ENCODE assay signal across 17 mouse cellular contexts in genomic region chr6:66903206-66903605, GRCm38 (mm10). TPM values are rescaled to one million over a fixed set of nuclear protein-coding genes. Genes with fewer than 3 reads are reported as not detected.
DNase-seq lines count a peak whose midpoint lies in the region; ATAC-seq and TF ChIP-seq lines count a peak whose summit lies in the region.
"Had no signal": no experiment of that assay in that cellular context is flagged by ENCODE, and none has a peak within 500 bp of the region (broad histone marks: within the 10 kb centered on the region; RNA-seq: fewer than 3 reads in every experiment).

No protein-coding gene starts in this region.

- no peak overlapping the region for H3K4me2 ChIP-seq in heart, embryonic 12.5 days
- H3K4me2 ChIP-seq in intestine, postnatal 0 days (replicated peaks; ENCODE audit: low read depth) = no peak overlapping the region
- no peak overlapping the region for H3K4me2 ChIP-seq in stomach, postnatal 0 days (replicated peaks; ENCODE audit: low read depth)
- H3K4me2 ChIP-seq: hindbrain, embryonic 14.5 days; liver, embryonic 13.5 days; midbrain, embryonic 15.5 days had no signal

- no peaks in the 10 kb centered on the region for H3K9me3 ChIP-seq in heart, embryonic 10.5 days
- H3K9me3 ChIP-seq in heart, embryonic 12.5 days (replicated peaks) = no peaks in the 10 kb centered on the region
- no peaks in the 10 kb centered on the region for H3K9me3 ChIP-seq in intestine, postnatal 0 days (ENCODE audit: control insufficient read depth)
- H3K9me3 ChIP-seq in stomach, postnatal 0 days (ENCODE audit: control insufficient read depth, low read length) = no peaks in the 10 kb centered on the region
- H3K9me3 ChIP-seq: embryonic facial prominence, embryonic 10.5 days; limb, embryonic 10.5 days; liver, embryonic 13.5 days; midbrain, embryonic 15.5 days had no signal

- H3K4me3 ChIP-seq in heart, embryonic 10.5 days = no peak overlapping the region
- no peak overlapping the region for H3K4me3 ChIP-seq in heart, embryonic 12.5 days
- H3K4me3 ChIP-seq in intestine, postnatal 0 days (ENCODE audit: low read depth, low read length) = no peak overlapping the region
- no peak overlapping the region for H3K4me3 ChIP-seq in stomach, postnatal 0 days (ENCODE audit: low read depth, low read length)
- H3K4me3 ChIP-seq: embryonic facial prominence, embryonic 10.5 days; erythroblast, embryonic 14.5 days; heart, adult 2 months; limb, embryonic 10.5 days; liver, embryonic 13.5 days; midbrain, embryonic 15.5 days had no signal

- peak; percentile 30 for DNase-seq in heart, embryonic 10.5 days (ENCODE audit: low spot score)
- DNase-seq in left cerebral cortex, postnatal 36 days (ENCODE audit: low spot score in 2 of 2) = peak; percentile 18 to 58
- DNase-seq in stomach, postnatal 0 days (ENCODE audit: low spot score) = no peak
- DNase-seq in urinary bladder, adult 18-20 months (ENCODE audit: low spot score in 2 of 2) = no peak
- no peak for DNase-seq in cerebellum, adult 11-12 months
- DNase-seq: adrenal gland, adult 8-10 months; heart, adult 2 months; heart, postnatal 10 days; liver, embryonic 13.5 days had no signal

- intact Hi-C loops in left cerebral cortex, postnatal 36 days (cut with DNase I) = no loop called here

- no peak overlapping the region for H3K27ac ChIP-seq in heart, embryonic 10.5 days
- H3K27ac ChIP-seq in heart, embryonic 12.5 days (ENCODE audit: poor library complexity, severe bottlenecking) = no peak overlapping the region
- H3K27ac ChIP-seq in intestine, postnatal 0 days (ENCODE audit: low read depth, low read length) = peak overlapping the region; percentile 57
- H3K27ac ChIP-seq in stomach, postnatal 0 days (replicated peaks) = 0 out of 2 replicates have a peak overlapping the region, but pooled peaks have one; percentile 0
- H3K27ac ChIP-seq: embryonic facial prominence, embryonic 10.5 days; heart, adult 2 months; hindbrain, embryonic 14.5 days; limb, embryonic 10.5 days; liver, embryonic 13.5 days; midbrain, embryonic 15.5 days had no signal

- TF ChIP-seq CTCF in intestine, postnatal 0 days (IDR thresholded peaks at IDR 0.05; ENCODE audit: low read depth) = no peak
- no peak for TF ChIP-seq CTCF in stomach, postnatal 0 days (IDR thresholded peaks at IDR 0.05; ENCODE audit: low read depth)

- H3K9ac ChIP-seq in heart, embryonic 12.5 days = no peak overlapping the region
- no peak overlapping the region for H3K9ac ChIP-seq in intestine, postnatal 0 days (ENCODE audit: low read depth, low read length)
- H3K9ac ChIP-seq in stomach, postnatal 0 days (ENCODE audit: low read length) = no peak overlapping the region
- H3K9ac ChIP-seq: hindbrain, embryonic 14.5 days; liver, embryonic 13.5 days; midbrain, embryonic 15.5 days had no signal

- H3K27me3 ChIP-seq in heart, embryonic 10.5 days (ENCODE audit: insufficient read depth, poor library complexity, severe bottlenecking) = no peaks in the 10 kb centered on the region
- H3K27me3 ChIP-seq in heart, embryonic 12.5 days (replicated peaks) = no peaks in the 10 kb centered on the region
- no peaks in the 10 kb centered on the region for H3K27me3 ChIP-seq in intestine, postnatal 0 days (replicated peaks; ENCODE audit: control insufficient read depth, insufficient read depth, low read length)
- no peaks in the 10 kb centered on the region for H3K27me3 ChIP-seq in stomach, postnatal 0 days (ENCODE audit: control insufficient read depth, insufficient read depth, low read length)
- H3K27me3 ChIP-seq: liver, embryonic 13.5 days; midbrain, embryonic 15.5 days had no signal

- peaks cover 17% of the 10 kb centered on the region for H3K4me1 ChIP-seq in heart, embryonic 10.5 days
- peaks cover 32% of the 10 kb centered on the region for H3K4me1 ChIP-seq in heart, embryonic 12.5 days (replicated peaks)
- peaks cover 13% of the 10 kb centered on the region for H3K4me1 ChIP-seq in intestine, postnatal 0 days (replicated peaks; ENCODE audit: control insufficient read depth, insufficient read depth, low read length)
- peaks cover 3% of the 10 kb centered on the region for H3K4me1 ChIP-seq in stomach, postnatal 0 days (replicated peaks; ENCODE audit: control insufficient read depth, insufficient read depth)
- H3K4me1 ChIP-seq: midbrain, embryonic 15.5 days had no signal

- WGBS in heart, embryonic 10.5 days = 83% methylated on average over 9 of the region's 9 CpGs
- WGBS in heart, embryonic 12.5 days = 83% methylated on average over 9 of the region's 9 CpGs
- WGBS in intestine, postnatal 0 days = 63% methylated on average over 9 of the region's 9 CpGs
- 71% methylated on average over 9 of the region's 9 CpGs for WGBS in stomach, postnatal 0 days

- TF ChIP-seq EP300 in stomach, postnatal 0 days (optimal IDR thresholded peaks at IDR 0.05) = no peak

- ATAC-seq in heart, embryonic 12.5 days (ENCODE audit: insufficient number of reproducible peaks, low FRiP score) = no peak
- no peak for ATAC-seq in intestine, postnatal 0 days
- no peak for ATAC-seq in stomach, postnatal 0 days (ENCODE audit: low FRiP score, low TSS enrichment)
- ATAC-seq: CD4-positive, CD25-positive, alpha-beta regulatory T cell, adult 4 months; midbrain, embryonic 15.5 days had no signal

- H3K36me3 ChIP-seq in heart, embryonic 10.5 days = no peaks in the 10 kb centered on the region
- H3K36me3 ChIP-seq in heart, embryonic 12.5 days = no peaks in the 10 kb centered on the region
- no peaks in the 10 kb centered on the region for H3K36me3 ChIP-seq in intestine, postnatal 0 days (ENCODE audit: control insufficient read depth, insufficient read depth)
- H3K36me3 ChIP-seq in stomach, postnatal 0 days (ENCODE audit: control insufficient read depth, insufficient read depth, low read length) = no peaks in the 10 kb centered on the region
- H3K36me3 ChIP-seq: embryonic facial prominence, embryonic 10.5 days; limb, embryonic 10.5 days; liver, embryonic 13.5 days; midbrain, embryonic 15.5 days had no signal

RNA-seq across cellular contexts. Expression of gene Gng12, which starts 7.0 kb away (rescaled TPM):
- polyA plus RNA-seq in heart, embryonic 10.5 days (2016; fragmentation: Nextera tagmentation; extraction: Ambion mirVana) = 60.0 and 60.9 TPM in 2 replicates
- 72.0 and 73.7 TPM in 2 replicates for polyA plus RNA-seq in heart, embryonic 12.5 days (2016; fragmentation: Nextera tagmentation; extraction: Ambion mirVana)
- polyA plus RNA-seq in intestine, postnatal 0 days (2015; fragmentation: Nextera tagmentation; extraction: Ambion mirVana) = 265 and 271 TPM in 2 replicates
- 10 to 100 TPM; 55.8 to 69.6 TPM for total RNA-seq in left cerebral cortex, postnatal 36 days (2021)
- polyA plus RNA-seq in stomach, postnatal 0 days (2015; fragmentation: Nextera tagmentation; extraction: Ambion mirVana) = 164 and 166 TPM in 2 replicates

Comparison
In these comparisons a context has a peak if more than half of its experiments do, and no peak if none do; other contexts are left out.
1. DNase-seq: peak in heart, embryonic 10.5 days (single experiment) and left cerebral cortex, postnatal 36 days (2 of 2); none in stomach, postnatal 0 days (single experiment), urinary bladder, adult 18-20 months (0 of 2) and cerebellum, adult 11-12 months (single experiment).
2. H3K27ac ChIP-seq: peak in intestine, postnatal 0 days (single experiment) and stomach, postnatal 0 days (single experiment); none in heart, embryonic 10.5 days (single experiment) and heart, embryonic 12.5 days (single experiment).